Mouse (Mus musculus) limb, embryonic 15.5 days (tissue): ENCODE data around the gene Ank. TPM values are rescaled to one million over a fixed set of nuclear protein-coding genes. Genes with fewer than 3 reads are reported as not detected.
A peak's percentile ranks its signal among the peaks of the same experiment; 100 is the strongest.

Experiments
- ATAC-seq: fragments of 200-750 bp; cut with Nextera tagmentation; 2 replicates; pipeline ENCODE4 v1.8.0; 2017; ENCODE audit warnings: low read depth, moderate TSS enrichment; ENCODE audit not compliant: insufficient number of reproducible peaks, low FRiP score, low TSS enrichment
- H3K27ac ChIP-seq: fragments of 300-500 bp; sonication (generic); 2 replicates; pipeline ENCODE4 v1.5.1; 2015; ENCODE audit warnings: moderate library complexity, mild to moderate bottlenecking, inconsistent platforms
- H3K27me3 ChIP-seq: fragments of 300-500 bp; sonication (generic); 2 replicates; pipeline ENCODE4 v1.6.1; 2015; ENCODE audit warnings: inconsistent platforms
- H3K36me3 ChIP-seq: fragments of 300-500 bp; sonication (generic); 2 replicates; pipeline ENCODE4 v1.6.1; 2015; ENCODE audit warnings: inconsistent platforms
- H3K4me1 ChIP-seq: fragments of 300-500 bp; sonication (generic); 2 replicates; pipeline ENCODE4 v1.6.1; 2015; ENCODE audit warnings: inconsistent platforms
- H3K4me2 ChIP-seq: fragments of 300-500 bp; sonication (generic); 2 replicates; pipeline ENCODE4 v1.6.1; 2015; ENCODE audit warnings: mild to moderate bottlenecking, inconsistent platforms
- H3K4me3 ChIP-seq: fragments of 300-500 bp; sonication (generic); 2 replicates; pipeline ENCODE4 v1.5.1; 2015; ENCODE audit warnings: mild to moderate bottlenecking, inconsistent platforms
- H3K9ac ChIP-seq: fragments of 300-500 bp; sonication (generic); 2 replicates; pipeline ENCODE4 v1.6.1; 2015; ENCODE audit warnings: inconsistent platforms
- H3K9me3 ChIP-seq: fragments of 300-500 bp; sonication (generic); 2 replicates; pipeline ENCODE4 v1.6.1; 2016; ENCODE audit warnings: inconsistent platforms
- WGBS: fragments of 180-500 bp; shearing (Covaris S2); methylation state at CpG from one replicate; pipeline ENCODE4 v1.1.7; 2015; 5-methylcytosine and 5-hydroxymethylcytosine counted together
- polyA plus RNA-seq: library from polyadenylated mRNA; unstranded; fragments of >200 nt; fragmentation: Nextera tagmentation; extraction: Ambion mirVana; gene quantifications from 2 replicates; pipeline ENCODE4 v1.2.1, GENCODE M21; 2015

Gene Ank
- polyA plus RNA-seq: 16.3 and 16.9 TPM in 2 replicates

DNA sequence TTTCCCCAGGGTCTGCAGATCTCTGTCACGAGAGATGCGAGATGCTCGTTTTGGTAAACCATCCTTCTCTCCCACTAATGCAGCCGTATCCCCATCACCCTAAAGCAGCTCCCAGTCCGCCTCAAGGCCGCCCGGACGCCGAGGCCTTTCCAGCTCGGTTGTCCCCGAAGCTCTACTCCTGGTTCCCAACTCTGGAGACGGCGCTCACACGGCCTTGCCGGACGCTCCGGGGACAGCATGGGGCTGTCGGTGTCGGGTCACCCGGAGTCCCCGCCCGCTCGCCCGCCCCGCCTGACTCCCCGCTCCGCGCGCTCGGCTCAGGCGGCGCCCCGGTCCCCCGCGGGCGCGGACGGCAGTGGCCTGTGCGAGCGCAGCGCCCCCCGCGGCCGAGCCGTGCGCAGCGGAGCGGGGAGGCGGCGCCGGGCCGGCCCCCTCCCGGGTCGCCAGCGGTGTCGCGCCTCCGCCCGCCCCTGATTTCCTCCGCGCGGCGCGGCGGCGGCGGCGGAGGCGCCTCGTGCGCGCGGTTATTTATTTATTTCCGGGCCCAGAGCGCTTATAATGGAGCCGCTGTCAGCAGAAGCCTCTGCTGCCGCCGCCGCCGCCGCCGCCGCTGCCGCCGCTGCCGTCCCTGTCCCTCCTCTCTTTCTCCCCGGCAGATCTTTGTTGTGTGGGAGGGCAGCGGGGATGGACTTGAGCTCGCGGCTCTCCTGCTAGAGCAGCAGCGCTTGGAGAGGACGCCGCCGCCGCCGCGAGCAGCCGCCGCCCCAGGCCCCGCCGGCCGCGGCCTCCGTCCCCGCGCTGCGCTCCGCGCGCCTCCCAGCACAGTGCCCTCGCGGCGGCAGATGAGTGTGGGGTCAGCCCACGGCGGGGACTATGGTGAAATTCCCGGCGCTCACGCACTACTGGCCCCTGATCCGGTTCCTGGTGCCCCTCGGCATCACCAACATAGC, at the start of gene Ank:
TSS of gene Ank (plus strand) at position 547 of the 950 bp plus-strand sequence.
- H3K4me2 ChIP-seq: peak within 1 kb of the TSS; percentile 95
- no peaks in the 10 kb centered on the region for H3K36me3 ChIP-seq
- ATAC-seq: peak; percentile 90
- H3K27ac ChIP-seq: peak within 1 kb of the TSS; percentile 73
- H3K9ac ChIP-seq: peak within 1 kb of the TSS; percentile 64
- under 1% methylated on average over 89 of the region's 120 CpGs for WGBS
- H3K4me3 ChIP-seq: peak within 1 kb of the TSS; percentile 80
- 0 out of 2 replicates have a peak, but pooled peaks cover 3% of the 10 kb centered on the region for H3K27me3 ChIP-seq
- H3K9me3 ChIP-seq: no peaks in the 10 kb centered on the region
- H3K4me1 ChIP-seq: peaks cover 11% of the 10 kb centered on the region

DNA sequence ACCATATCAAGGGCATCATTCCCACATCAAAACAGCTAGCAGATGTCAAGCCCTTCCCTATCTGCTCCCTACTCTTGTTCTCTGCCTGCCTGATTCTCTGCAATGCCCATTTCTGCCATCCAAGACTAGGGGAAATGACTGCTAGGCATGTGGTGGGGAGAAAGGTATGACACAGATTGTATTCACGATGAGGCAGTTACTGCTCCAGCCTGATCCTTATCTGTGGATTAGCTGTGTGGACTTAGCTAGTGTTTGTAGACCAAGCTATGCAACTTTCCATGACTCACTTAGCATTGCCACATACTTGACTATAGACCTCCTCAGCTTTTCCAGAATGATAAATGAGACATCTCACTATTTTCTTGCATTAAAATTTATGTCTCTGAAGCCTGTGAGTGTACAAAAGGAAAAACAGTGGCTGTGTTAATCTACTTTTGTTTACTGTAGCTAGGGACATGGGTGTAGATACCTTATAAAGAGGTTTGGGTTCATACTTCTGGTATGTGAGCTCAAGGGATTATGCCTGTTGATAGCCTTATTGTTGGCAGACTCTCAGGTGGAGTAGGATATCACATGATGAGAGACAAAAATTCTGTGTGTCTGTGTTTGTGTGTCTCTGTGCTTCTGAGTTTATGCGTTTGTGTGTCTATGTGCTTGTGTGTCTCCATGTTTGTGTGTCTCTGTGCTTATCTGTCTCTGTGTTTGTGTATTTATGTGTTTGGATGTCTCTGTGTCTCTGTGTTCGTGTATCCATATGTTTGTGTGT, 47.7 kb upstream of the Ank start:
- no peak overlapping the region for H3K9ac ChIP-seq
- H3K36me3 ChIP-seq: no peaks in the 10 kb centered on the region
- H3K9me3 ChIP-seq: no peaks in the 10 kb centered on the region
- H3K4me1 ChIP-seq: no peaks in the 10 kb centered on the region
- 80% methylated on average over 3 of the region's 3 CpGs for WGBS
- no peak for ATAC-seq
- no peak overlapping the region for H3K4me2 ChIP-seq
- no peak overlapping the region for H3K27ac ChIP-seq
- H3K27me3 ChIP-seq: no peaks in the 10 kb centered on the region
- no peak overlapping the region for H3K4me3 ChIP-seq

DNA sequence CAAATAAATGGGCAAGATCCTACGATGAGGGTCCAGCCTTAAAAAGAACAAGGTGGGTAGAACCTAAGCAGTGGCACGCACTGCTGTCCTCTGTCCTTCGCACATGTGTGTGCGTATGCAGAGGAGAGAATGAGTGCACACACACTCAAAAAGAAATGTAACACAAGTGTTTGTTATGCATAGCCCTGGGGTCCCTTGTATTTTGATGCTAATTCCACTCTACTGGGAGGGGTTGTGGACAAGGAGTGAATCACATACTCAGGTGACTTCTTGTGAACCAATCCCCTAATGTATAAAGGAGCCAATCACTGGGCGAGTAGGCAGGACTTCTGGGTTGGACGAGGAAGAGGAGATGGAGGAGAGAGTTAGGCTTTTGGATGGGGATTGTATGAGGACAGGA, 44.9 kb upstream of the Ank start:
- no peaks in the 10 kb centered on the region for H3K27me3 ChIP-seq
- H3K4me3 ChIP-seq: no peak overlapping the region
- H3K9me3 ChIP-seq: no peaks in the 10 kb centered on the region
- WGBS: 90% methylated on average over 6 of the region's 6 CpGs
- no peak overlapping the region for H3K9ac ChIP-seq
- no peak overlapping the region for H3K27ac ChIP-seq
- no peaks in the 10 kb centered on the region for H3K4me1 ChIP-seq
- no peak for ATAC-seq
- no peak overlapping the region for H3K4me2 ChIP-seq
- no peaks in the 10 kb centered on the region for H3K36me3 ChIP-seq

DNA sequence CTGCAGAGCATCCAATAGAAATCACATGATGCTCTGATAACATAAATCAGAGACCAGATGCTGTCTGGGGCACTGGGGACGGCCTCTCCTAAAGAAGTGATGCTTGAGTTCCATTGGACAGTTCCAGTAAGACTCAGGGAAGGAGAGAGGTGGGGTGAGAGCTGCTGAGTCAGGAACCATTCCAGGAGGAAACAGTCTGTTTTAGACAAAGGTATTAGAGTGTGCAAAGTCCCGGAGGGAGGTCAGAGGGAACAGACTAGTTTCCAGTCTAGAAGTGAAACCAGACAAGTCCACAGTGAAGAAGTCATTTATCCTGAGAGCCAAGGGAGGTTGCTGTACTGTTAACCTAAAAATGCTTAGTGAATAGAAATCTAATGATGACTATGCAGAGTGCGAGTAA, 38.9 kb upstream of the Ank start:
- H3K36me3 ChIP-seq: no peaks in the 10 kb centered on the region
- H3K9ac ChIP-seq: no peak overlapping the region
- H3K4me2 ChIP-seq: no peak overlapping the region
- no peak overlapping the region for H3K4me3 ChIP-seq
- no peaks in the 10 kb centered on the region for H3K9me3 ChIP-seq
- peaks cover 12% of the 10 kb centered on the region for H3K4me1 ChIP-seq
- no peak overlapping the region for H3K27ac ChIP-seq
- ATAC-seq: no peak
- no peaks in the 10 kb centered on the region for H3K27me3 ChIP-seq
- WGBS: 71% methylated on average over 3 of the region's 3 CpGs

DNA sequence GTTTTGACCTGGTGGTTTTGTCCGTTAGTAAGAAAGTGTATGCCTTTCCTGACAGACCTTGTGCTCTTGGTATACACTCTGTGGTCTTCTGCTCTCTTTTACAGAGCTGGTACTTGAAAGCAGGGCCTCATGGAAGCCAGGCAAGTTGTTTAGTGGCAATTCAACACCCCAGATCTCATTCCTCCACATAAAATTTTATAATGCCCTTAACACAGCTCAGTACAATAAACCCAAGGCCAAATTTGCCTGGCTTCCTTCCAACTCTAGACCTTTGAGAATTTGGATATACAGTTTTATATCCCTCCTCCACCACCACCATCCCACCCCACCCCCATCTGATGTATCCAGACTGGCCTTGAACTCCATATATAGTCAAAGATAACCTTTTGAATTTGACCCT, 36.2 kb upstream of the Ank start:
- no peak overlapping the region for H3K27ac ChIP-seq

DNA sequence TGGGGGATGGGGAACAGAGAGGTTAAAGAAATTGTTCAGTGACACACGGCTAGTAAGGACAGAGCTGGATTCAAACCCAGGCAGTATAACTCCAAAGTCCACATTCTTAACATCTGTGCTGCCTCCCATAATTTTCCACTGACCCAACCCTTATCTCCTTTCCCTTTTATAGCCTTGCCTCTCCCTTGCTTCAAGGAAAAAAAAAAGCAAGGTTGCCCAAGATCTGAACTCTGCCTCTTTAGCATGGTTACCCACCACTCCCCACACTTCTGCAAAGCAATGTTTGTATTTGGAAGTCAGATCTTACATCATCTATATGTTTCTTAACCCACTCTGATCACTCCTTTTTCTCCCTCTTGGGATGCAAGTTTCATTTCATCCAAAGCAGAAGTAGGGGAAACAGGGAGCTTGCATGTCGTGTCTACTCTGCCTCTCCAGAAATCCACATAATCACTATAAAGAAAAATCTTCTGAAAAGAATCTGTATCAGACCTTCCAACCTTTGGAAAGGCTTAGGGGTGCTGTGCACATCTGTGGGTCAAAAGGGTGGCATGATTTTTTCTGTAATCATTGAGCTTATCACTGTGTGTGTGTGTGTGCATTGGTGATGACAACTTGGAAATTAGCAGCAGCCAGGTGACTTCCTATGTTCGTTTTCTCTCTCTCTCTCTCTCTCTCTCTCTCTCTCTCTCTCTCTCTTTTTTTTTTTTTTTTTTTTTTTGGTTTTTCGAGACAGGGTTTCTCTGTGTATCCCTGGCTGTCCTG, 33.4 kb upstream of the Ank start:
- 69% methylated on average over 4 of the region's 4 CpGs for WGBS
- Histone ChIP-seq H3K36me3 (no peaks in the 10 kb centered on the region), H3K9ac (no peak overlapping the region), H3K4me3 (no peak overlapping the region), H3K9me3 (no peaks in the 10 kb centered on the region), H3K27ac (no peak overlapping the region), H3K4me1 (peaks cover 12% of the 10 kb centered on the region), H3K4me2 (no peak overlapping the region), H3K27me3 (no peaks in the 10 kb centered on the region)
- no peak for ATAC-seq

More for the DNA sequence above, 36.2 kb upstream of the Ank start:
- Histone ChIP-seq H3K4me1 (peaks cover 12% of the 10 kb centered on the region), H3K9me3 (no peaks in the 10 kb centered on the region), H3K4me2 (no peak overlapping the region), H3K9ac (no peak overlapping the region), H3K27me3 (no peaks in the 10 kb centered on the region), H3K36me3 (no peaks in the 10 kb centered on the region), H3K4me3 (no peak overlapping the region)
- 48% methylated on average over 1 of the region's 1 CpGs for WGBS
- ATAC-seq: no peak

DNA sequence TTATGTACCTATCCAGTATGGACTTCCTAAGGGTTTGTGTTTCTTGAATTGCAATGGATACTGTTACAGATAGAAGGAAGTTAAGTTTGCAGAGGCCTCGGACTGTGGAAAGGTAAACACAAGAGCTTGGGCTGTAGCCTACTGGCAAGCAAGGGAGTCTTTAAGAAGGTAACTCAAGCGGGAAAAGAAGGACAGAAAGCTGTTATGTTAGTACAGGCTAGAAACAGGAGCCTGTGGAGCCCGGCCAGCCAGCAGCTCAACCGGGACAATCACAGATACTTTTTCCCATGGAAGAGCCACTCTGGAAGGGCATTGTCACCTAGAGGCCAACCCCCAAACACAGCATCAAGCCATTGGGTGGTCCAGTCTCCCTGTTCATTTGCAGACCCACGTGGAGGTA, 31.1 kb upstream of the Ank start:
- Histone ChIP-seq H3K27ac (no peak overlapping the region), H3K4me3 (no peak overlapping the region), H3K4me2 (no peak overlapping the region), H3K9me3 (no peaks in the 10 kb centered on the region), H3K27me3 (no peaks in the 10 kb centered on the region), H3K4me1 (no peaks in the 10 kb centered on the region), H3K36me3 (no peaks in the 10 kb centered on the region), H3K9ac (no peak overlapping the region)
- WGBS: 81% methylated on average over 5 of the region's 5 CpGs
- no peak for ATAC-seq

DNA sequence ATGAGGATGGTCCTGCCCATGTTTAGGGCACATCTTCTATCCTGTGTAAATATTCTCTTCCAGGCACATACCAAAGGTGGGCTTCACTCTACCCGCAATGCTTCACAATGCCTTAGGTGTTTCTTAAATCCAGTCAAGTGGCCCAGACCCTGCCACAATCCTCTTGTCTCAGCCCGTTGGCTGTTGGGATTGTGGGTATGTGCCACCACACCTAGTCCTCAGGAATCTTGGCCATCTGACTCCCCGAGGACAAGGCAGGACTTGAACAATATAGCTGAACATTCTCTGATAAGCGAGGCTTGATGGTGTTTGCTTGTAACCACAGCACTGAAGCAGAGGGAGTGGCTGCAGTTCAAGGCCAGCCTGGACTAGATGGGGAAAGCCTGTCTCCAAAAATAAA, 30.3 kb upstream of the Ank start:
- Histone ChIP-seq H3K9me3 (no peaks in the 10 kb centered on the region), H3K4me1 (no peaks in the 10 kb centered on the region), H3K27me3 (no peaks in the 10 kb centered on the region), H3K27ac (no peak overlapping the region), H3K9ac (no peak overlapping the region), H3K4me3 (no peak overlapping the region), H3K4me2 (no peak overlapping the region), H3K36me3 (no peaks in the 10 kb centered on the region)
- ATAC-seq: no peak
- 85% methylated on average over 4 of the region's 4 CpGs for WGBS

DNA sequence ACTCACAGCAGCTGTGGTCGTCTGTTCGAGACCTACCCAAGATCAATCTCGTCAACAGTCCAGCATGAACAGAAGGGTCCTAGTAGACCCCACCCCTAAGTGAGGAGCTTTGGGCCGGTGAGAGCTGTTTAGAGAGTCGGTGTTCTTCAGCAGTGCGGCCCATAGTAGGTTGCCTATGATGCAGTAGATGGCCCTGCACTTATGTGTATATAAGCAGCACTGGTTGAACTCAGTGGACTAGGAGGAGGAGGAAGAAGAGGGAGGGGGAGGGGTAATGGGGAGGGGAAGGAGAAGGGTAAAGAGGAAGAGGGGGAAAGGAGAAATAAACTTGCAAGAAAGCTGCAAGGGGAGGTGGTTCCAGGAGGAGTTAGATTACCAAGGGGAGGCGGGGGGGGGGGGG, 25.4 kb upstream of the Ank start:
- Histone ChIP-seq H3K27me3 (no peaks in the 10 kb centered on the region), H3K36me3 (no peaks in the 10 kb centered on the region), H3K27ac (no peak overlapping the region), H3K9ac (no peak overlapping the region), H3K4me1 (no peaks in the 10 kb centered on the region), H3K9me3 (no peaks in the 10 kb centered on the region), H3K4me2 (no peak overlapping the region), H3K4me3 (no peak overlapping the region)
- 88% methylated on average over 6 of the region's 7 CpGs for WGBS
- ATAC-seq: no peak

DNA sequence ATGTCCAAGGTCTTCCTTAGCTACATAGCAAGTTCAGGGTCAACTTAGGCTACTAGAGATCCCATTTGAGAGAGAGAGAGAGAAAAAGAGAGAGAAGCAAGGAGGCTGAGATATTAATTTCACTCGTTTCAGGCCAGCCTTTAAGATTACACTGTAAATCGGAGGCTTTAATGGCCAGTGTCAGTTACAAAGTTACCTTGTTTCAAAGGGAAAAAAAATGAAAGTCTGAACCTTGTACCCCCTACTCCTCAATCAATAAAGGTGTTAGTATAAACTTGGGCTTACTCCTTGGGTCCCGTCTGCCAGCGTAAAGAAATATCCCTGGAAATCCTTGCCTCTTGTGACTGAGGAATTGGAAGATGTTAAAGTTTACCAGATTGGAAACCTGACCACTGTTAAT, 24.9 kb upstream of the Ank start:
- no peak overlapping the region for H3K4me2 ChIP-seq
- WGBS: 58% methylated on average over 4 of the region's 4 CpGs
- no peaks in the 10 kb centered on the region for H3K4me1 ChIP-seq
- no peak overlapping the region for H3K9ac ChIP-seq
- no peak overlapping the region for H3K4me3 ChIP-seq
- no peak overlapping the region for H3K27ac ChIP-seq
- no peaks in the 10 kb centered on the region for H3K9me3 ChIP-seq
- H3K27me3 ChIP-seq: no peaks in the 10 kb centered on the region
- no peak for ATAC-seq
- H3K36me3 ChIP-seq: no peaks in the 10 kb centered on the region

DNA sequence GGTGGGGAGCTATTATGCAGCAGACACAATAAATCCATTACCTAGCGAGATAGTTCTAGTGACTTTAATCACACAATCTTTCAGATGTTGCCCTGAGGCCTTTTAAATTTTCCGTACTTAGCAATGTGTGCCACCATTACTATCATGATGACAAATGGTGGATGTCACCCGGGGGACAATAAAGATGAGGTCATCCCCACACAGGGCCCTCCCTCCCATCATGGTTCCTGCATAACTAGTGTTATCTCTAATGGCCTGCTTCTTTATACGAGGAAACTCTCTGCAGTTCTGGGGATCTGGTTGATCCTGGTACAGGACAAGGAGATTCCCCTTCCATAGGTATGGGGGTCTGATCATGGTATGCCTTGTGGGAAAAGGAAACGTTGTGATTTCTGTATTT, 24.5 kb upstream of the Ank start:
- WGBS: 50% methylated on average over 5 of the region's 5 CpGs
- H3K4me1 ChIP-seq: no peaks in the 10 kb centered on the region
- H3K9ac ChIP-seq: no peak overlapping the region
- H3K27me3 ChIP-seq: no peaks in the 10 kb centered on the region
- H3K36me3 ChIP-seq: no peaks in the 10 kb centered on the region
- H3K4me3 ChIP-seq: no peak overlapping the region
- H3K9me3 ChIP-seq: no peaks in the 10 kb centered on the region
- no peak overlapping the region for H3K4me2 ChIP-seq
- no peak for ATAC-seq
- no peak overlapping the region for H3K27ac ChIP-seq
